Mouse (Mus musculus): Measurements from ENCODE around the gene Wdr86.

GRCm38 (mm10) chr5:24741172-24741885, 10.8 kb upstream of the Wdr86 start:
- TF ChIP-seq CTCF (IDR thresholded peaks at IDR 0.05; ENCODE audit: low read depth), result no peak
- TF ChIP-seq EP300 (optimal IDR thresholded peaks at IDR 0.05), result no peak

Data from stomach, postnatal 0 days (tissue).